Mouse (Mus musculus) limb, embryonic 14.5 days (tissue): ENCODE results near the gene Atp13a1. TPM values are rescaled to one million over a fixed set of nuclear protein-coding genes. Genes with fewer than 3 reads are reported as not detected.

ENCODE experiments used
- ATAC-seq: fragments of 200-750 bp; cut with Nextera tagmentation; 2 replicates; pipeline ENCODE4 v1.8.0; 2017; ENCODE audit warnings: low read depth, moderate number of reproducible peaks, moderate TSS enrichment; ENCODE audit not compliant: low FRiP score
- DNase-seq: peaks from one replicate; pipeline ENCODE4 v3.0.0-alpha.2; 2015; ENCODE audit warnings: low spot score
- H3K27ac ChIP-seq: fragments of 300-500 bp; sonication (generic); replicated peaks from 2 replicates; pipeline ENCODE4 v1.5.1; 2014; ENCODE audit warnings: low read depth, mild to moderate bottlenecking, low read length, moderate library complexity, mixed read lengths
- H3K27me3 ChIP-seq: fragments of 300-500 bp; sonication (generic); 2 replicates; pipeline ENCODE4 v1.6.1; 2014; ENCODE audit warnings: low read length, mixed read lengths; ENCODE audit not compliant: control insufficient read depth, insufficient read depth
- H3K36me3 ChIP-seq: fragments of 300-500 bp; sonication (generic); 2 replicates; pipeline ENCODE4 v1.6.1; 2014; ENCODE audit warnings: mild to moderate bottlenecking, low read length, moderate library complexity, mixed read lengths; ENCODE audit not compliant: control insufficient read depth, insufficient read depth
- H3K4me1 ChIP-seq: fragments of 300-500 bp; sonication (generic); 2 replicates; pipeline ENCODE4 v1.6.1; 2014; ENCODE audit warnings: antibody characterized with exemption, low read length, mixed read lengths; ENCODE audit not compliant: control insufficient read depth, insufficient read depth
- H3K4me2 ChIP-seq: fragments of 300-500 bp; sonication (generic); replicated peaks from 2 replicates; pipeline ENCODE4 v1.6.1; 2014; ENCODE audit warnings: low read depth, mild to moderate bottlenecking, low read length, moderate library complexity; ENCODE audit not compliant: severe bottlenecking
- H3K4me3 ChIP-seq: fragments of 300-500 bp; sonication (generic); replicated peaks from 2 replicates; pipeline ENCODE4 v1.5.1; 2014; ENCODE audit warnings: low read length
- H3K9ac ChIP-seq: fragments of 300-500 bp; sonication (generic); 2 replicates; pipeline ENCODE4 v1.6.1; 2014; ENCODE audit warnings: mild to moderate bottlenecking, low read depth, low read length, moderate library complexity; ENCODE audit not compliant: severe bottlenecking
- H3K9me3 ChIP-seq: fragments of 300-500 bp; sonication (generic); 2 replicates; pipeline ENCODE4 v1.6.1; 2016; ENCODE audit warnings: low read length; ENCODE audit not compliant: control insufficient read depth
- POLR2A ChIP-seq: fragments of 200-500 bp; IDR thresholded peaks from 2 replicates; pipeline ENCODE4 v1.8.0; 2012; ENCODE audit warnings: inconsistent platforms, mild to moderate bottlenecking, moderate library complexity, borderline replicate concordance; ENCODE audit not compliant: insufficient read depth, insufficient read length; ENCODE audit errors: extremely low read depth
- WGBS: fragments of 180-500 bp; shearing (Covaris S2); extraction: QIAGEN DNeasy Blood & Tissue Kit; methylation state at CpG from one replicate; pipeline ENCODE4 v1.1.7; 2014; 5-methylcytosine and 5-hydroxymethylcytosine counted together
- polyA plus RNA-seq, 2 experiments: library from polyadenylated mRNA; depleted of rRNA in 1 of 2; stranded (reverse) in 1 of 2; unstranded in 1 of 2; fragments of >200 nt; fragmentation: Nextera tagmentation in 1 of 2; extraction: Ambion mirVana in 1 of 2; gene quantifications; 2 replicates each; pipeline versions ENCODE4 v1.2.1 to v1.2.3; 2012 to 2014

The Atp13a1 gene
- polyA plus RNA-seq, 2 experiments, result 44.8 to 79.7 TPM

- peak; percentile 87 for ATAC-seq
- Histone ChIP-seq H3K9me3 (no peaks in the 10 kb centered on the region), H3K4me3 (peak within 1 kb of the TSS; percentile 51), H3K4me1 (peaks cover 17% of the 10 kb centered on the region), H3K27ac (peak within 1 kb of the TSS; percentile 71), H3K36me3 (peaks cover 21% of the 10 kb centered on the region), H3K27me3 (no peaks in the 10 kb centered on the region), H3K4me2 (peak within 1 kb of the TSS; percentile 70), H3K9ac (peak within 1 kb of the TSS; percentile 71)
- DNase-seq, result peak; percentile 79
- under 1% methylated on average over 21 of the region's 35 CpGs for WGBS
- no peak for TF ChIP-seq POLR2A
Observed at GRCm38 (mm10) chr8:69822386-69823191, 31.6 kb downstream of the Atp13a1 start, which contains the start of gene Lpar2. Gene Lpar2 (plus strand): TSS chr8:69822429.

- Histone ChIP-seq H3K27me3 (no peaks in the 10 kb centered on the region), H3K4me2 (no peak overlapping the region), H3K4me1 (peaks cover 17% of the 10 kb centered on the region), H3K9ac (no peak overlapping the region), H3K4me3 (no peak overlapping the region), H3K36me3 (peaks cover 22% of the 10 kb centered on the region), H3K9me3 (no peaks in the 10 kb centered on the region), H3K27ac (no peak overlapping the region)
- no peak for ATAC-seq
- whole genome bisulfite sequencing, result 92% methylated on average over 12 of the region's 12 CpGs
- no peak for DNase-seq
- TF ChIP-seq POLR2A, result no peak
Observed at GRCm38 (mm10) chr8:69826371-69826770, 35.4 kb downstream of the Atp13a1 start.

GRCm38 (mm10) chr8:69832298-69832853 lies 41.4 kb downstream of the Atp13a1 start, which contains the start of gene Pbx4:
Gene Pbx4 (plus strand): TSS chr8:69832491.
- DNase-seq (peak; percentile 97), ATAC-seq (peak; percentile 98)
- H3K4me2 ChIP-seq, result peak within 1 kb of the TSS; percentile 91
- TF ChIP-seq POLR2A, result no peak
- peaks cover 10% of the 10 kb centered on the region; the same call in 1 of the 2 replicates for H3K36me3 ChIP-seq
- peak within 1 kb of the TSS; percentile 5; the same call in 1 of the 2 replicates for H3K27ac ChIP-seq
- peak within 1 kb of the TSS; percentile 59 for H3K9ac ChIP-seq
- H3K9me3 ChIP-seq, result no peaks in the 10 kb centered on the region
- peaks cover 7% of the 10 kb centered on the region; the same call in 1 of the 2 replicates for H3K4me1 ChIP-seq
- H3K27me3 ChIP-seq, result no peaks in the 10 kb centered on the region
- H3K4me3 ChIP-seq, result peak within 1 kb of the TSS; percentile 54
- under 1% methylated on average over 35 of the region's 38 CpGs for WGBS

GRCm38 (mm10) chr8:69837057-69837682 lies 46.2 kb downstream of the Atp13a1 start:
- WGBS, result 64% methylated on average over 8 of the region's 8 CpGs
- no peak for ATAC-seq
- no peak overlapping the region for H3K4me2 ChIP-seq
- H3K27ac ChIP-seq, result no peak overlapping the region
- no peak for DNase-seq
- TF ChIP-seq POLR2A, result no peak
- H3K36me3 ChIP-seq, result no peaks in the 10 kb centered on the region
- peaks cover 4% of the 10 kb centered on the region; the same call in 1 of the 2 replicates for H3K4me1 ChIP-seq
- H3K9ac ChIP-seq, result no peak overlapping the region
- H3K9me3 ChIP-seq, result no peaks in the 10 kb centered on the region
- H3K27me3 ChIP-seq, result no peaks in the 10 kb centered on the region
- no peak overlapping the region for H3K4me3 ChIP-seq
